Comparison of ENCODE assay signal across 8 mouse cellular contexts in genomic region chr7:141972831-141973619, GRCm38 (mm10). TPM values are rescaled to one million over a fixed set of nuclear protein-coding genes. Genes with fewer than 3 reads are reported as not detected.
DNase-seq lines count a peak whose midpoint lies in the region; ATAC-seq lines count a peak whose summit lies in the region.

No protein-coding gene starts in this region.

- no peak overlapping the region for H3K27ac ChIP-seq in midbrain, embryonic 11.5 days (ENCODE audit: low read depth, low read length)
- no peak overlapping the region for H3K27ac ChIP-seq in midbrain, embryonic 16.5 days (ENCODE audit: low read length)
- no peak overlapping the region for H3K27ac ChIP-seq in embryonic facial prominence, embryonic 15.5 days (replicated peaks)
- H3K27ac ChIP-seq in liver, embryonic 11.5 days (ENCODE audit: low read depth, low read length): no peak overlapping the region

- no peak overlapping the region for H3K4me3 ChIP-seq in midbrain, embryonic 11.5 days (ENCODE audit: low read depth, low read length)
- no peak overlapping the region for H3K4me3 ChIP-seq in midbrain, embryonic 16.5 days (ENCODE audit: low read depth, low read length)
- H3K4me3 ChIP-seq in embryonic facial prominence, embryonic 15.5 days (replicated peaks): no peak overlapping the region
- no peak overlapping the region for H3K4me3 ChIP-seq in liver, embryonic 11.5 days (ENCODE audit: low read depth, low read length)

- peak; percentile 36; the same call in 1 of the 2 replicates for ATAC-seq in midbrain, embryonic 11.5 days (ENCODE audit: low FRiP score)
- ATAC-seq in midbrain, embryonic 16.5 days: no peak
- ATAC-seq in embryonic facial prominence, embryonic 15.5 days (ENCODE audit: insufficient number of reproducible peaks, low FRiP score, low TSS enrichment, low read depth): 0 out of 2 replicates have a peak, but pooled peaks have one; percentile 11
- ATAC-seq in liver, embryonic 11.5 days (replicated peaks; ENCODE audit: low FRiP score): no peak

- H3K9me3 ChIP-seq in midbrain, embryonic 11.5 days (ENCODE audit: control insufficient read depth, low read length): no peaks in the 10 kb centered on the region
- no peaks in the 10 kb centered on the region for H3K9me3 ChIP-seq in midbrain, embryonic 16.5 days (replicated peaks; ENCODE audit: control insufficient read depth, low read length, poor library complexity, severe bottlenecking)
- H3K9me3 ChIP-seq in embryonic facial prominence, embryonic 15.5 days (replicated peaks): no peaks in the 10 kb centered on the region
- no peaks in the 10 kb centered on the region for H3K9me3 ChIP-seq in liver, embryonic 11.5 days (ENCODE audit: control insufficient read depth, low read length)

- peak; percentile 60 to 63 for DNase-seq in cerebellum, adult 18-20 months
- DNase-seq in cerebellum, postnatal 4 days (ENCODE audit: low spot score in 2 of 2): no peak
- DNase-seq in midbrain, embryonic 11.5 days (ENCODE audit: low spot score, missing footprints): no peak
- peak; percentile 49 for DNase-seq in liver, embryonic 11.5 days (ENCODE audit: low spot score)
- DNase-seq in right cerebral cortex, postnatal 4 days: peak; percentile 33
- no peak for DNase-seq in layer of hippocampus, postnatal 36 days

- H3K4me1 ChIP-seq in midbrain, embryonic 11.5 days (ENCODE audit: control insufficient read depth, insufficient read depth, low read length): peaks cover 13% of the 10 kb centered on the region; the same call in 1 of the 2 replicates
- H3K4me1 ChIP-seq in midbrain, embryonic 16.5 days (ENCODE audit: control insufficient read depth, insufficient read depth, low read length): peaks cover 34% of the 10 kb centered on the region
- H3K4me1 ChIP-seq in embryonic facial prominence, embryonic 15.5 days: no peaks in the 10 kb centered on the region
- no peaks in the 10 kb centered on the region for H3K4me1 ChIP-seq in liver, embryonic 11.5 days (replicated peaks; ENCODE audit: control insufficient read depth, insufficient read depth, low read length)

- H3K36me3 ChIP-seq in midbrain, embryonic 11.5 days (ENCODE audit: control insufficient read depth, insufficient read depth, low read length): no peaks in the 10 kb centered on the region
- no peaks in the 10 kb centered on the region; the same call in 1 of the 2 replicates for H3K36me3 ChIP-seq in midbrain, embryonic 16.5 days (ENCODE audit: control insufficient read depth, insufficient read depth, low read length)
- H3K36me3 ChIP-seq in embryonic facial prominence, embryonic 15.5 days: no peaks in the 10 kb centered on the region
- H3K36me3 ChIP-seq in liver, embryonic 11.5 days (ENCODE audit: control insufficient read depth, insufficient read depth, low read length): no peaks in the 10 kb centered on the region

- WGBS in midbrain, embryonic 11.5 days: 42% methylated on average over 7 of the region's 7 CpGs
- WGBS in midbrain, embryonic 16.5 days: 51% methylated on average over 7 of the region's 7 CpGs
- 29% methylated on average over 7 of the region's 7 CpGs for WGBS in embryonic facial prominence, embryonic 15.5 days
- 25% methylated on average over 7 of the region's 7 CpGs for WGBS in liver, embryonic 11.5 days

- H3K9ac ChIP-seq in midbrain, embryonic 11.5 days (ENCODE audit: low read length): no peak overlapping the region
- H3K9ac ChIP-seq in midbrain, embryonic 16.5 days (ENCODE audit: low read depth, low read length): no peak overlapping the region
- no peak overlapping the region for H3K9ac ChIP-seq in embryonic facial prominence, embryonic 15.5 days
- no peak overlapping the region for H3K9ac ChIP-seq in liver, embryonic 11.5 days (ENCODE audit: low read depth, low read length)

- H3K27me3 ChIP-seq in midbrain, embryonic 11.5 days (ENCODE audit: control insufficient read depth, insufficient read depth, low read length): no peaks in the 10 kb centered on the region
- no peaks in the 10 kb centered on the region for H3K27me3 ChIP-seq in midbrain, embryonic 16.5 days (ENCODE audit: control insufficient read depth, insufficient read depth, low read depth, low read length)
- 0 out of 2 replicates have a peak, but pooled peaks cover under 1% of the 10 kb centered on the region for H3K27me3 ChIP-seq in embryonic facial prominence, embryonic 15.5 days
- H3K27me3 ChIP-seq in liver, embryonic 11.5 days (replicated peaks; ENCODE audit: control insufficient read depth, insufficient read depth, low read length): no peaks in the 10 kb centered on the region

- no peak overlapping the region for H3K4me2 ChIP-seq in midbrain, embryonic 11.5 days
- H3K4me2 ChIP-seq in midbrain, embryonic 16.5 days (ENCODE audit: low read length): no peak overlapping the region
- no peak overlapping the region for H3K4me2 ChIP-seq in embryonic facial prominence, embryonic 15.5 days (replicated peaks)
- no peak overlapping the region for H3K4me2 ChIP-seq in liver, embryonic 11.5 days

RNA-seq across cellular contexts. Expression of gene Brsk2, which starts 23.5 kb away (rescaled TPM):
- 9.9 and 11.4 TPM in 2 replicates for polyA plus RNA-seq in midbrain, embryonic 11.5 days (2014; fragmentation: Nextera tagmentation; extraction: Ambion mirVana)
- 21.8 and 23.9 TPM in 2 replicates for polyA plus RNA-seq in midbrain, embryonic 16.5 days (2015; fragmentation: Nextera tagmentation; extraction: Ambion mirVana)
- 1.2 and 1.7 TPM in 2 replicates for polyA plus RNA-seq in embryonic facial prominence, embryonic 15.5 days (2015; fragmentation: Nextera tagmentation; extraction: Ambion mirVana)
- polyA plus RNA-seq in liver, embryonic 11.5 days (2014; fragmentation: Nextera tagmentation; extraction: Ambion mirVana): 0.34 and 0.61 TPM in 2 replicates
- 100 to 1,000 TPM; 163 to 178 TPM for total RNA-seq in layer of hippocampus, postnatal 36 days (2021)

RNA-seq across cellular contexts. Expression of gene Tollip, which starts 54.7 kb away (rescaled TPM):
- polyA plus RNA-seq in midbrain, embryonic 11.5 days (2014; fragmentation: Nextera tagmentation; extraction: Ambion mirVana): 55.5 and 56.4 TPM in 2 replicates
- 80.9 and 86.6 TPM in 2 replicates for polyA plus RNA-seq in midbrain, embryonic 16.5 days (2015; fragmentation: Nextera tagmentation; extraction: Ambion mirVana)
- polyA plus RNA-seq in embryonic facial prominence, embryonic 15.5 days (2015; fragmentation: Nextera tagmentation; extraction: Ambion mirVana): 50.4 and 56.0 TPM in 2 replicates
- polyA plus RNA-seq in liver, embryonic 11.5 days (2014; fragmentation: Nextera tagmentation; extraction: Ambion mirVana): 37.7 and 41.9 TPM in 2 replicates
- total RNA-seq in layer of hippocampus, postnatal 36 days (2021): 100 to 1,000 TPM; 121 to 127 TPM

Comparison
In these comparisons a context has a peak if more than half of its experiments do, and no peak if none do; other contexts are left out.
1. DNase-seq: peak in cerebellum, adult 18-20 months (2 of 2), liver, embryonic 11.5 days (single experiment) and right cerebral cortex, postnatal 4 days (single experiment); none in cerebellum, postnatal 4 days (0 of 2), midbrain, embryonic 11.5 days (single experiment) and layer of hippocampus, postnatal 36 days (0 of 2).
2. ATAC-seq: peak in midbrain, embryonic 11.5 days (single experiment) and embryonic facial prominence, embryonic 15.5 days (single experiment); none in midbrain, embryonic 16.5 days (single experiment) and liver, embryonic 11.5 days (single experiment).